15 mouse cellular contexts compared by ENCODE assay signal in the genomic region with DNA sequence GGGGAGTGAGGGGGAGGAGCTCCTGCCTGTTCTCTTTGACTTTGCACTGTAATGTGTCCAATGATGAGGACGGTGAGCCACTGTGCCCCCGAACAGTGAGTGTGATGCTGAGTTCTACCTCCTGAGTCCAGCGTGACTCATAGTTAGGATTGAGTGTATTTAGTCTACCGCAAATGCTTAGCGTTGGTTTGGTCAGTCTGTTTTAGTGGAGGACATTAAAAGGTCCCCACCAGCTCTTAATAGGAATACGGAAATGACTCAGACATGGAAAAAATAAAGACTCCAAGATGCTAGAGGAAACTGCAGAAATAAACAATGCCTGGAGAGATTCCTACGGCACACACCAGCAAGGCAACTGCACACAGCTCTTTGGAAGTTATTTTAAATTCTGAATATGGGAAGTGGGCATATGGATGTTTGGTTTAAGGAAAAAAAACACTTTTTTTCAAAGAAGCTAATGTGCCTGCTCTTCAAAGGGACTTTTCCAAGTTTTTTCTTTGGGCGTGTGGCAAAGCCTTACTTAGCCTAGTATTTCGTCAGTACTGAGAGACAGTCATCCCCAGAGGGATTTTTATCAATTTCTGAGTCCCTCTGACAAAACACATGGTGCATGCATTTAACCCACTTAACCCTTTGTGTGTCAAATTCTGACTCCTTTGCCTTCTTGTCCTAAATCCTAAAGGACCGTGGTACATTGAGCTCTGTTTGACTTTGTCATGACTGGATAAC. TPM values are rescaled to one million over a fixed set of nuclear protein-coding genes. Genes with fewer than 3 reads are reported as not detected.
DNase-seq lines count a peak whose midpoint lies in the region; ATAC-seq and TF ChIP-seq lines count a peak whose summit lies in the region.
"Had no signal": no experiment of that assay in that cellular context is flagged by ENCODE, and none has a peak within 500 bp of the region (broad histone marks: within the 10 kb centered on the region; RNA-seq: fewer than 3 reads in every experiment).

No protein-coding gene starts in this region.

- no peak overlapping the region for H3K4me2 ChIP-seq in heart, embryonic 12.5 days
- H3K4me2 ChIP-seq in liver, postnatal 0 days (ENCODE audit: low read depth, low read length): no peak overlapping the region
- H3K4me2 ChIP-seq in liver, embryonic 12.5 days: no peak overlapping the region
- H3K4me2 ChIP-seq: forebrain, embryonic 15.5 days had no signal

- H3K36me3 ChIP-seq in heart, embryonic 12.5 days: no peaks in the 10 kb centered on the region
- peaks cover 6% of the 10 kb centered on the region; the same call in 1 of the 2 replicates for H3K36me3 ChIP-seq in liver, postnatal 0 days (replicated peaks; ENCODE audit: insufficient read depth, low read length)
- H3K36me3 ChIP-seq in liver, embryonic 12.5 days: peaks cover 2% of the 10 kb centered on the region; the same call in 1 of the 2 replicates
- no peaks in the 10 kb centered on the region for H3K36me3 ChIP-seq in small intestine, adult 2 months (ENCODE audit: control insufficient read depth, insufficient read depth, low read length)
- H3K36me3 ChIP-seq: forebrain, embryonic 15.5 days; hindbrain, embryonic 10.5 days had no signal

- H3K4me1 ChIP-seq in heart, embryonic 12.5 days (replicated peaks): no peaks in the 10 kb centered on the region; the same call in 1 of the 2 replicates
- peaks cover 18% of the 10 kb centered on the region for H3K4me1 ChIP-seq in liver, postnatal 0 days (ENCODE audit: insufficient read depth)
- H3K4me1 ChIP-seq in liver, embryonic 12.5 days: peaks cover 29% of the 10 kb centered on the region; the same call in 1 of the 2 replicates
- peaks cover 2% of the 10 kb centered on the region; the same call in 1 of the 2 replicates for H3K4me1 ChIP-seq in small intestine, adult 2 months (ENCODE audit: control insufficient read depth, insufficient read depth, insufficient read length, low read length)
- H3K4me1 ChIP-seq: forebrain, embryonic 15.5 days; hindbrain, embryonic 10.5 days had no signal

- no peak for TF ChIP-seq POLR2A in small intestine, adult 2 months (IDR thresholded peaks at IDR 0.05; ENCODE audit: low read depth, low read length)

- no peak overlapping the region for H3K9ac ChIP-seq in heart, embryonic 12.5 days
- no peak overlapping the region for H3K9ac ChIP-seq in liver, postnatal 0 days (replicated peaks)
- no peak overlapping the region for H3K9ac ChIP-seq in liver, embryonic 12.5 days
- H3K9ac ChIP-seq: forebrain, embryonic 15.5 days; liver, embryonic 14.5 days had no signal

- no peak overlapping the region for H3K4me3 ChIP-seq in heart, embryonic 12.5 days
- no peak overlapping the region for H3K4me3 ChIP-seq in liver, postnatal 0 days (ENCODE audit: low read depth, low read length)
- H3K4me3 ChIP-seq in liver, embryonic 12.5 days: no peak overlapping the region
- H3K4me3 ChIP-seq in small intestine, adult 2 months (ENCODE audit: low read depth, low read length): no peak overlapping the region
- H3K4me3 ChIP-seq: forebrain, embryonic 15.5 days; hindbrain, embryonic 10.5 days had no signal

- TF ChIP-seq CTCF in liver, postnatal 0 days (IDR thresholded peaks at IDR 0.05; ENCODE audit: low read depth): no peak
- TF ChIP-seq CTCF in small intestine, adult 2 months (IDR thresholded peaks at IDR 0.05; ENCODE audit: extremely low read depth, insufficient read length, insufficient replicate concordance, low read depth, low read length): no peak

- H3K27ac ChIP-seq in heart, embryonic 12.5 days (ENCODE audit: poor library complexity, severe bottlenecking): no peak overlapping the region
- H3K27ac ChIP-seq in liver, postnatal 0 days (ENCODE audit: low read depth): no peak overlapping the region
- no peak overlapping the region for H3K27ac ChIP-seq in liver, embryonic 12.5 days
- H3K27ac ChIP-seq in small intestine, adult 2 months (ENCODE audit: insufficient read depth, low read depth, low read length): peak overlapping the region; percentile 57
- H3K27ac ChIP-seq: forebrain, embryonic 15.5 days; hindbrain, embryonic 10.5 days; liver, embryonic 14.5 days had no signal

- WGBS in heart, embryonic 12.5 days: 62% methylated on average over 10 of the region's 10 CpGs
- WGBS in liver, postnatal 0 days (ENCODE audit: insufficient replicate concordance): 56% methylated on average over 10 of the region's 10 CpGs
- WGBS in liver, embryonic 12.5 days (ENCODE audit: insufficient replicate concordance): 69% methylated on average over 10 of the region's 10 CpGs
- WGBS in small intestine, adult 2 months: 64% methylated on average over 10 of the region's 10 CpGs

- H3K27me3 ChIP-seq in heart, embryonic 12.5 days (replicated peaks): no peaks in the 10 kb centered on the region
- no peaks in the 10 kb centered on the region for H3K27me3 ChIP-seq in liver, postnatal 0 days (ENCODE audit: insufficient read depth, low read length)
- H3K27me3 ChIP-seq in liver, embryonic 12.5 days (replicated peaks): no peaks in the 10 kb centered on the region
- H3K27me3 ChIP-seq in small intestine, adult 2 months (ENCODE audit: control insufficient read depth, insufficient read depth, low read length): no peaks in the 10 kb centered on the region
- H3K27me3 ChIP-seq: forebrain, embryonic 15.5 days had no signal

- peak; percentile 63 for DNase-seq in heart, adult 8-10 months (ENCODE audit: low spot score)
- no peak for DNase-seq in liver, postnatal 0 days
- DNase-seq in NIH3T3 (ENCODE audit: low read depth): peak; percentile 75
- no peak for DNase-seq in gastrocnemius, postnatal 14 days
- DNase-seq: cerebellum, adult 2 months; gastrocnemius, postnatal 10 days; layer of hippocampus, adult 9-11 months; thymus, adult 2 months had no signal

- TF ChIP-seq EP300 in liver, postnatal 0 days (IDR thresholded peaks at IDR 0.05; ENCODE audit: low read depth): no peak

- H3K9me3 ChIP-seq in heart, embryonic 12.5 days (replicated peaks): no peaks in the 10 kb centered on the region
- H3K9me3 ChIP-seq in liver, postnatal 0 days (ENCODE audit: low read length): no peaks in the 10 kb centered on the region
- H3K9me3 ChIP-seq in liver, embryonic 12.5 days (replicated peaks): no peaks in the 10 kb centered on the region
- H3K9me3 ChIP-seq: forebrain, embryonic 15.5 days; hindbrain, embryonic 10.5 days had no signal

- ATAC-seq in heart, embryonic 12.5 days (ENCODE audit: insufficient number of reproducible peaks, low FRiP score): no peak
- ATAC-seq in liver, postnatal 0 days: peak; percentile 17; the same call in 1 of the 2 replicates
- ATAC-seq in liver, embryonic 12.5 days: no peak
- ATAC-seq in granulocyte monocyte progenitor cell, adult 5-6 weeks (replicated peaks; ENCODE audit: poor library complexity, severe bottlenecking): no peak
- ATAC-seq: forebrain, embryonic 15.5 days had no signal

- intact Hi-C loops in gastrocnemius, postnatal 14 days (cut with DNase I; ENCODE audit: low total_unique reads): no loop called here

RNA-seq across cellular contexts. Expression of a gene that starts 49.0 kb away (rescaled TPM):
- 1 to 10 TPM in 2 of 4 experiments, under 1 TPM in 2; 0.60 to 1.7 (median 1.2) TPM for total RNA-seq in heart, adult 8-10 months (2022)
- polyA plus RNA-seq in heart, embryonic 12.5 days (2016; fragmentation: Nextera tagmentation; extraction: Ambion mirVana): 3.6 and 3.7 TPM in 2 replicates
- polyA plus RNA-seq in liver, postnatal 0 days (2015; fragmentation: Nextera tagmentation; extraction: Ambion mirVana): 0.90 and 1.1 TPM in 2 replicates
- polyA plus RNA-seq in liver, embryonic 12.5 days (2016; fragmentation: Nextera tagmentation; extraction: Ambion mirVana): 1.8 and 2.2 TPM in 2 replicates
- polyA plus RNA-seq in small intestine, adult 2 months (2012; rRNA removed): 0.53 and 0.90 TPM in 2 replicates
- total RNA-seq in granulocyte monocyte progenitor cell, adult 5-6 weeks (2014; fragmentation: Nextera tagmentation): 13.4 and 14.5 TPM in 2 replicates
- 8.7 and 10.8 TPM in 2 replicates for total RNA-seq in granulocyte monocyte progenitor cell, adult 5-6 weeks (2017)
- 1 to 10 TPM; 3.0 to 3.4 TPM for total RNA-seq in gastrocnemius, postnatal 14 days (2021)

RNA-seq across cellular contexts. Expression of a gene that starts 50.6 kb away (rescaled TPM):
- 1 to 10 TPM; 4.2 to 5.4 (median 5.1) TPM for total RNA-seq in heart, adult 8-10 months (2022)
- 7.9 and 8.7 TPM in 2 replicates for polyA plus RNA-seq in heart, embryonic 12.5 days (2016; fragmentation: Nextera tagmentation; extraction: Ambion mirVana)
- 12.7 and 15.1 TPM in 2 replicates for polyA plus RNA-seq in liver, postnatal 0 days (2015; fragmentation: Nextera tagmentation; extraction: Ambion mirVana)
- 15.7 and 17.8 TPM in 2 replicates for polyA plus RNA-seq in liver, embryonic 12.5 days (2016; fragmentation: Nextera tagmentation; extraction: Ambion mirVana)
- 0.99 and 2.8 TPM in 2 replicates for polyA plus RNA-seq in small intestine, adult 2 months (2012; rRNA removed)
- 3.0 and 3.1 TPM in 2 replicates for total RNA-seq in granulocyte monocyte progenitor cell, adult 5-6 weeks (2014; fragmentation: Nextera tagmentation)
- total RNA-seq in granulocyte monocyte progenitor cell, adult 5-6 weeks (2017): 2.2 and 2.7 TPM in 2 replicates
- 1 to 10 TPM; 3.3 to 3.5 TPM for total RNA-seq in gastrocnemius, postnatal 14 days (2021)

Comparison
In these comparisons a context has a peak if more than half of its experiments do, and no peak if none do; other contexts are left out.
1. DNase-seq: peak in heart, adult 8-10 months (single experiment) and NIH3T3 (single experiment); none in liver, postnatal 0 days (single experiment) and gastrocnemius, postnatal 14 days (single experiment).